Mouse (Mus musculus) hindbrain, embryonic 11.5 days (tissue): ENCODE results near the gene Tmem208. TPM values are rescaled to one million over a fixed set of nuclear protein-coding genes. Genes with fewer than 3 reads are reported as not detected.
A peak's percentile ranks its signal among the peaks of the same experiment; 100 is the strongest.

Experiments
- ATAC-seq: fragments of 200-750 bp; cut with Nextera tagmentation; 2 replicates; pipeline ENCODE4 v1.8.0; 2017; ENCODE audit warnings: mild to moderate bottlenecking, moderate TSS enrichment, moderate library complexity; ENCODE audit not compliant: low FRiP score
- DNase-seq: peaks from one replicate; pipeline ENCODE4 v3.0.0-alpha.2; 2015; ENCODE audit warnings: low spot score
- H3K27ac ChIP-seq: fragments of 300-500 bp; sonication (generic); 2 replicates; pipeline ENCODE4 v1.5.1; 2014; ENCODE audit warnings: mild to moderate bottlenecking, low read depth, low read length
- H3K27me3 ChIP-seq: fragments of 300-500 bp; sonication (generic); 2 replicates; pipeline ENCODE4 v1.6.1; 2014; ENCODE audit warnings: mild to moderate bottlenecking, low read length, moderate library complexity, mixed read lengths; ENCODE audit not compliant: control insufficient read depth, insufficient read depth
- H3K36me3 ChIP-seq: fragments of 300-500 bp; sonication (generic); 2 replicates; pipeline ENCODE4 v1.6.1; 2014; ENCODE audit warnings: mild to moderate bottlenecking, low read length, moderate library complexity, mixed read lengths; ENCODE audit not compliant: control insufficient read depth, insufficient read depth
- H3K4me1 ChIP-seq: fragments of 300-500 bp; sonication (generic); replicated peaks from 2 replicates; pipeline ENCODE4 v1.6.1; 2014; ENCODE audit warnings: low read length, mixed read lengths; ENCODE audit not compliant: control insufficient read depth, insufficient read depth
- H3K4me2 ChIP-seq: fragments of 300-500 bp; sonication (generic); replicated peaks from 2 replicates; pipeline ENCODE4 v1.6.1; 2014; ENCODE audit warnings: mild to moderate bottlenecking, low read depth, low read length
- H3K4me3 ChIP-seq: fragments of 300-500 bp; sonication (generic); 2 replicates; pipeline ENCODE4 v1.5.1; 2014; ENCODE audit warnings: low read depth, low read length
- H3K9ac ChIP-seq: fragments of 300-500 bp; sonication (generic); 2 replicates; pipeline ENCODE4 v1.6.1; 2014; ENCODE audit warnings: low read depth, low read length
- H3K9me3 ChIP-seq: fragments of 300-500 bp; sonication (generic); 2 replicates; pipeline ENCODE4 v1.6.1; 2016; ENCODE audit warnings: low read length; ENCODE audit not compliant: control insufficient read depth
- WGBS: fragments of 180-500 bp; shearing (Covaris S2); extraction: QIAGEN DNeasy Blood & Tissue Kit; methylation state at CpG from one replicate; pipeline ENCODE4 v1.1.7; 2014; 5-methylcytosine and 5-hydroxymethylcytosine counted together
- polyA plus RNA-seq: library from polyadenylated mRNA; unstranded; fragments of >200 nt; fragmentation: Nextera tagmentation; extraction: Ambion mirVana; gene quantifications from 2 replicates; pipeline ENCODE4 v1.2.1, GENCODE M21; 2014

Tmem208 gene
- polyA plus RNA-seq, 1 experiment from 2014 or later, result 105 TPM

DNA sequence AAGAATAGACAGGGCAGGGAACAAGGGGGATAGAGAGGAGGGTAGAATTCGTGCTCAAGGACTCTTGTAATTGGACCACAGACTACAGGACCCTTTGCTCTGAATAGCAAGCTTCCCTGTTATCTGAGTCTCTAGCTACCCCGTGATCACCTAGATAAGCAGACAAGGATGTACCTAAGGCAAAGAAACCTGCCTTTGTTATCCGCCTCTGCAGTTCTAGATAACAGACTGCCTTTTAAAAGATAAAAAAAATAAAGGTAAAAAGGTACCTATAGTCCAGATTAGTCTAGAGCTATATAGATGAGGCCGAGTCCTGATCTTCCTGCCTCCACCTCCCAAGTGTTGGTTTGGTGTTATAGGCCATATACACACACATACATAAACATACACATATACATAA lies 16.6 kb downstream of the Tmem208 start:
- 85% methylated on average over 4 of the region's 4 CpGs for whole genome bisulfite sequencing
- Histone ChIP-seq H3K9me3 (no peaks in the 10 kb centered on the region), H3K9ac (no peak overlapping the region), H3K36me3 (no peaks in the 10 kb centered on the region), H3K4me1 (peaks cover 2% of the 10 kb centered on the region; the same call in 1 of the 2 replicates), H3K4me2 (no peak overlapping the region), H3K4me3 (no peak overlapping the region), H3K27ac (no peak overlapping the region), H3K27me3 (no peaks in the 10 kb centered on the region)
- ATAC-seq, result no peak
- no peak for DNase-seq

DNA sequence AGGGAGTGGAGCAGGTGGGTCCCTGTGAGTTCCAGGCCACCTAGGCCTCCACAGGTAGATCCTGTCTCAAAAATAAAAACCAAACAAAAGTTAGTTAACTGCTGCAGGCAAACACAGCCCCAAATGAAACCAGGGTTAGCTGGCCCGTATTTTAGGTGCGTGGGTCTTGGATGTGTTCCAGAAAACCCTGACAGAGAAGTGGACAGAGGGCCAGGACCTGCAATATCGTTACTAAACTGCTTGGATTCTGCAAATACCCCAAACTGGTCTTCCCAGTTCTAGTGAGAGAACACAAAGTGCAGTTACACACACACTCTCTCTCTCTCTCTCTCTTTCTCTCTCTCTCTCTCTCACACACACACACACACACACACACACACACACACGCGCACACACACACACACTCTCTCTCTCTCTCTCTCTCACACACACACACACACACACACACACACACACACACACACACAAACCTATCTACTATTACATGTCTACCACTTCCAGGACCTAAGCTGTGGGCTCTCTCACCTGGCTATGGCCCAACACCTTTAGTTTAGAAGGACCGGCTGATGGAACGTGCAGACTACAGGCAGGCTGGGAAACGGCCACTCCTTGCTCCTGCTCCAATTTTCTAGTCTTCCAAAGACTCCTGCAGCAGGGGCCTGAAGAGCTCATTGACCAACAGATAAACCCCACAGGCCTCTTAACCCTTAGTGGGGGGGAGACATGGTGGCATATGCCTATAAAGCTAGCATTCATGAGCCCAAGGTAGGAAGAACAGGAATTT lies 17.8 kb downstream of the Tmem208 start:
- WGBS, result 85% methylated on average over 6 of the region's 8 CpGs
- H3K4me2 ChIP-seq, result no peak overlapping the region
- no peaks in the 10 kb centered on the region for H3K36me3 ChIP-seq
- no peak overlapping the region for H3K9ac ChIP-seq
- DNase-seq (no peak), ATAC-seq (no peak)
- H3K4me3 ChIP-seq, result no peak overlapping the region
- H3K4me1 ChIP-seq, result peaks cover 2% of the 10 kb centered on the region; the same call in 1 of the 2 replicates
- H3K9me3 ChIP-seq, result no peaks in the 10 kb centered on the region
- H3K27me3 ChIP-seq, result no peaks in the 10 kb centered on the region
- no peak overlapping the region for H3K27ac ChIP-seq

DNA sequence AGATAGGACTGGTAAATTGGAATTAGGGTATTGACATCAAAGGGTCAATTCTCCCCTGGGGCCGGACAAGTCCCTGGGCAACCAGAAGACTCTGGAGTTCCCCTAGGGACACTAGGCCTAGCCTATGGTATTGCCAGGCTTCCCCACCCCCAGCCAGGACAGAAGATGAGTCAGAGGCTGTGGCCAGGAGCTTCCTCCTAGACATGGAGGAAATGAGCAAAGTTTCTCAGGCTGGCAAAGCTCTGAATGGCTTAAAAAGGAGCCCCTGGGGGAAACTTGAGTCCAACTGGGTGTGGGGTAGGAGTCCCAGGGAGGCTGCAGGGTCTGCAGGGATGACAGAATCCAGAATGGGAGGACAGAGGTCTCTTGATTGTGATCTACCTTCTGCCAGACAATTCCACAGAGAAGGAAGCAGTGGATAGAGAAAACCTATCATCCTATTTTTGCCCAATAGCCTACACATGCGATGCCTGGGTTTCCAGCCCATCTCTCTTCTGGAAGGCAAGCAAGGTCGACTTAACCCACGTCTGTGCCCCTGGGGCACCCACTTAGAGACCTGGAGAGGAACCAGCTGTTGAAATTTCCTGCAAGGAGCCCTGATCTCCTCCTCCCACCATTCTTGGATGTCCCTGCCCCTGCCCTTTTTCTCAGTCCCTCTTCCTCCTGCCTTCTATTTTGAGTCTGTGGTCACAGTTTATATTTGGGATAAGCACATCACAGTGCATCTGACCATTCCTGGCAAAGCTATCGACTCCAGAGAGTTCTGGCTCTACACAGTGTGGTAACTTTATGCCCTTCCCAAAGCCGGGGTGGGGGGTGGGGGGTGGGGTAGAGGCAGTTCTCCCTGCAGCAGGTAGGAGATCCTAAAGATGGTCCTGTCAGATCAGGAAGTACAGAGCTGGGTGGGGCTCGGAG lies 19.2 kb downstream of the Tmem208 start:
- Histone ChIP-seq H3K4me2 (no peak overlapping the region; the same call in 1 of the 2 replicates), H3K9me3 (no peaks in the 10 kb centered on the region), H3K4me3 (no peak overlapping the region), H3K36me3 (no peaks in the 10 kb centered on the region), H3K27me3 (no peaks in the 10 kb centered on the region), H3K27ac (no peak overlapping the region), H3K4me1 (peaks cover 2% of the 10 kb centered on the region; the same call in 1 of the 2 replicates), H3K9ac (no peak overlapping the region)
- ATAC-seq (no peak), DNase-seq (no peak)
- WGBS, result 68% methylated on average over 7 of the region's 7 CpGs

DNA sequence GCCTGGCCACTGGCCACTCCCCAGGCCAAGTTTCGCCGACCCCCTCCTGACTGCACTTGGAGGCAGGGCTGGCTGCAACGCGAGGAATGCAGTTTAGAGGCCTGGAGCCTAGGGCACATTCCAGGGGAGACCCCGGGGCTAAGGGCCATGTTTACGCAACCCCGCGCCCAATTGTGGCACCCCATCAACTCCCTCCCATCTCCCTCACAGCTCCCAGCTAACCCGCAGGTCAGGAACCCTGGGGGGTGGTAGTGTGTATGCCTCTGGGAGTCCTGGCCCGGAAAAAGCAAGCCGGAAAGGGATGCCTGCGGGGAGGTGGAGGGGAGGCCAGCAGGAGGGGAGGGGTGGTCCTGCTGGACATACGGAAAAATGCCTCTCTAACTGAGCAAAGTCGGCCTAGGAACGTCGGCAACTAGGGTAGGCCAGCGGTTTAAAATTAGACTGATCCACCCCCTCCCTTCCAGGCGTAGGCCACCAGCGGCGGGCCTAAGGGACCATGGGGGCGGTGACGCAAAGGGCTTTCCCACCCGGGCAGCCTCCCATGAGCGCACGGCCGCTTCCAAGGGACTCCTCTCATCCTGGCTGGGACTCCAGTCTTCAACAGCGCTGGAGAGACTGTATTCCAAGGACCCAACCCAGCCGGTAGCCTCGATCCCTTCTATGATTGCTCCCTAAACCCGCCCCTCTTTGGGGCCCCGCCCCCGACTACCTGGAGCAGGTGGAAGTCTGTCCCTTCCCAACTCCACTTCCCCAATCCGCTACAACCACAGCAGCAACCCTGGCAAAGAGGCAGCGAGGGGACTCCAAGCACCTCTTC lies 20.7 kb downstream of the Tmem208 start:
- peak; percentile 60 for DNase-seq
- H3K36me3 ChIP-seq, result no peaks in the 10 kb centered on the region
- H3K4me1 ChIP-seq, result peaks cover 2% of the 10 kb centered on the region; the same call in 1 of the 2 replicates
- ATAC-seq, result peak; percentile 25
- no peaks in the 10 kb centered on the region for H3K27me3 ChIP-seq
- H3K4me2 ChIP-seq, result peak overlapping the region; percentile 98
- H3K9me3 ChIP-seq, result no peaks in the 10 kb centered on the region
- WGBS, result 2% methylated on average over 34 of the region's 34 CpGs
- H3K4me3 ChIP-seq, result peak overlapping the region; percentile 62
- H3K9ac ChIP-seq, result peak overlapping the region; percentile 61
- H3K27ac ChIP-seq, result no peak overlapping the region

DNA sequence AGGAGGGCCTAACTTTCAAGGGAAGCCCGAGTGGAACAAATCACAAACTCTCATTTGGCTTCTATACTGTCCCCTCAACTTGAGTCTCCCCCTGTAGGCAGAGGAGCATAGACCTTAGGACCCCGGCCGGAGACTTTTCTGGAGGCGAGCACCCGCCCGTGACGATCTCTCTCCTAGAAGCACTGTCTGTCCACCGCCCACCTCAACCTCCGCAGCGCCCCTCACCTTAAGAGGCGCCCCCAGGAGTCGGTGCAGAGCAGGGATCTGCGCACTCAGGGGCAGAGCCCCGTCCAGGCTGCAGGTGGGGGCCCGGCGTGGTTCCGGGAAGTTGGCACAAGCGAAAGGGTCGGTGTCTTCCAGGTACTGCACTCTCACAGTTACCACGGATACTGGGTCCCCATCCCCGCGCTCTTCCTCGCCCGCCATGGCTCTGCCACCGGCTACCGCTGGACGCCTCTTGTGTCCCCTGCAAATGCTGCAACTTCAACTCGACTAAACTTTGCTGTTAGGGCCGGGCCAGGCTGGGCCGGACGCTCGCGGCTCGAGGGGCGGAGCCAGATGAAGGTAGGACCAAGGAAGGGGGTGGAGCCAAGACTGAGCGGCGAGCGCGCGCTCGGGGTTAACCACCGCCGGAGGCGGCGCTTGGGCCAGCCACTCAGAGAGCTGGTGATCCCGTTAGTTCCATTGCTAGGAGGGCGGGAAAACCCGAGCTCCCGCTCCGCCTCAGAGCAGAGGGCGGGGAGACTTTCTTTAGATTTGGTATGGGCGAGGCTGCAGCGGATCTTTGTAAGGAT lies 21.5 kb downstream of the Tmem208 start, which contains the start of gene Fhod1:
TSS of gene Fhod1 (minus strand) at position 526 of the 794 bp plus-strand sequence.
- ATAC-seq, result peak; percentile 89

DNA sequence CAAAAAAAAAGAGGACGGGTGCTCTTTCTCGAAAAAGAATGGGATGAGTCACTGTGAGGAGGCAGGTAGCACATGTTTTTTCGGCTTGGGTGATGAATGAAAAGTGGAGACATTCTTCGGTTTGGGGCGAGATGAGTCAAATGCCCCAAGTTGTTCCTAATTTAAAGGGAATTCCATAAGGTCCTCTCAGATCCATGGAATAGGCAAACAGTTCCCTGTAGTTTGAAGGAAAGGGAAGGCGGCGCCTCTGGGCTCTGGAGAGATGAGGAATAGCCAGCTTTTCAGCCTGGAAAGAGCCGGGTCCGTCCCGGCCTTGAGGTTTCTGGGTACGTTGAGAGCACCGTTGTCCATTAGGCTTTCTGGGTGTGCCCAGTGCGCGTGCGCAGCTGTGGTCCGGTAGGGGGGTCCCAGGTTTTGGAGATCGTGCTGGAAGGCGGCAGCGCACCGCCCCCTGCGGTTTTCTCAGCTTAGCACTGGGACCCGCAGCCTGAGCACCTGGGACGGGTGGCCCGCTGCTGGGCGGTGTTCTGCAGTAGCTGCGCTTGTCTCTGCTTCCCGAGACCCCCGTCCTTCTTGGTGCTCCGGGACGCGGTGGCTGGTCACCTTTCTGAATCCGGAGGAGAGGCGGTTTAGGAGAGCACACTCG lies 22.4 kb downstream of the Tmem208 start, which contains the start of gene Slc9a5:
TSS of gene Slc9a5 (plus strand) at position 394 of the 646 bp plus-strand sequence.
- Histone ChIP-seq H3K4me1 (peaks cover 2% of the 10 kb centered on the region; the same call in 1 of the 2 replicates), H3K9ac (peak within 1 kb of the TSS; percentile 61), H3K27me3 (no peaks in the 10 kb centered on the region), H3K27ac (peak within 1 kb of the TSS; percentile 58; the same call in 1 of the 2 replicates), H3K4me2 (peak within 1 kb of the TSS; percentile 98), H3K36me3 (no peaks in the 10 kb centered on the region), H3K4me3 (peak within 1 kb of the TSS; percentile 62), H3K9me3 (no peaks in the 10 kb centered on the region)
- peak; percentile 82 for DNase-seq
- WGBS, result 1% methylated on average over 34 of the region's 34 CpGs
- ATAC-seq, result peak; percentile 34

More for the DNA sequence above, 21.5 kb downstream of the Tmem208 start, which contains the start of gene Fhod1:
- H3K27ac ChIP-seq, result peak within 1 kb of the TSS; percentile 58; the same call in 1 of the 2 replicates
- H3K36me3 ChIP-seq, result no peaks in the 10 kb centered on the region
- H3K9me3 ChIP-seq, result no peaks in the 10 kb centered on the region
- peak; percentile 95 for DNase-seq
- WGBS, result under 1% methylated on average over 53 of the region's 53 CpGs
- H3K4me2 ChIP-seq, result peak within 1 kb of the TSS; percentile 98
- peak within 1 kb of the TSS; percentile 62 for H3K4me3 ChIP-seq
- peak within 1 kb of the TSS; percentile 61 for H3K9ac ChIP-seq
- peaks cover 2% of the 10 kb centered on the region; the same call in 1 of the 2 replicates for H3K4me1 ChIP-seq
- H3K27me3 ChIP-seq, result no peaks in the 10 kb centered on the region

DNA sequence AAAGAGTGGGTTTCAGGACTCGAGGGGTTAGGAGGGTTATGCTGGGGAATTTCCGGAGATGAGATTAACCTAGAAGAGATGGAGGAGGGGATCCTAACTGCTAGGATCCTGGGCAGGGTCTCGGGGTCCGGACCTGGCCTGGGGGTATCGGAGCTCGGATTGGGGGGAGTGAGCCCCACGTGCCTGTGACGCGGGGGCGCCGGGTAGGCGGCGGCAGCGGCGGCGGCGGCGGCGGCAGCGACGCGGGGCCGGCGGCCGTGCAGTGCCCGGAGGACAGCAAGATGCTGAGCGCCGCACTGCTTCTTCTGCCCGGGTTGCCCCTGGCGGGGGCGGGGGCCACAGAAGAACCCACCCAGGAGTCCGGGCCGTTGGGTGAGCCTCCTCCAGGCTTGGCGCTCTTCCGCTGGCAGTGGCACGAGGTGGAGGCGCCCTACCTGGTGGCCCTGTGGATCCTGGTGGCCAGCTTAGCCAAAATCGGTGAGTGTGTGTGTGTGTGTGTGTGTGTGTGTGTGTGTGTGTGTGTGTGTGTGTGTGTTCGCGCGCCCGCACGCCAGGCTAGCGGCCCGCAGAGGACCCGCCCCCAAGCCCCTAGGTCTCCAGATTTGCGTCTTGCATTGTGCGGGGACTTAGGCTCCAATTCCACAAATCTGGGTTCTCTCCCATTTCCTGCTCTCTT lies 23.1 kb downstream of the Tmem208 start:
- peaks cover 2% of the 10 kb centered on the region; the same call in 1 of the 2 replicates for H3K4me1 ChIP-seq
- H3K9ac ChIP-seq, result peak overlapping the region; percentile 61
- ATAC-seq, result peak; percentile 38
- no peaks in the 10 kb centered on the region for H3K9me3 ChIP-seq
- H3K27me3 ChIP-seq, result no peaks in the 10 kb centered on the region
- no peaks in the 10 kb centered on the region for H3K36me3 ChIP-seq
- H3K4me3 ChIP-seq, result peak overlapping the region; percentile 62
- H3K4me2 ChIP-seq, result peak overlapping the region; percentile 98
- 0 out of 2 replicates have a peak overlapping the region, but pooled peaks have one; percentile 14 for H3K27ac ChIP-seq
- WGBS, result 0% methylated on average over 35 of the region's 48 CpGs
- DNase-seq, result peak; percentile 45
